Mouse (Mus musculus): Measurements from ENCODE around the gene Cep41. TPM values are rescaled to one million over a fixed set of nuclear protein-coding genes. Genes with fewer than 3 reads are reported as not detected.

Cep41 gene
- polyA plus RNA-seq, 2 experiments: 44.3 to 50.9 TPM

GRCm38 (mm10) chr6:30700182-30700581 is 6.6 kb upstream of the Cep41 start:
- DNase-seq (ENCODE audit: low spot score): peak; percentile 48
- Histone ChIP-seq H3K4me1 (ENCODE audit: control insufficient read depth, insufficient read depth, low read length) (peaks cover 16% of the 10 kb centered on the region), H3K27me3 (ENCODE audit: control insufficient read depth, insufficient read depth, low read length) (no peaks in the 10 kb centered on the region), H3K4me3 (replicated peaks; ENCODE audit: low read length) (no peak overlapping the region), H3K27ac (replicated peaks; ENCODE audit: low read depth, low read length) (peak overlapping the region; percentile 41), H3K36me3 (ENCODE audit: control insufficient read depth, insufficient read depth, low read length) (no peaks in the 10 kb centered on the region), H3K9ac (ENCODE audit: low read depth, low read length, severe bottlenecking) (no peak overlapping the region), H3K4me2 (replicated peaks; ENCODE audit: low read depth, low read length, severe bottlenecking) (no peak overlapping the region), H3K9me3 (ENCODE audit: control insufficient read depth, low read length) (no peaks in the 10 kb centered on the region)
- 37% methylated on average over 6 of the region's 6 CpGs for WGBS
- no peak for TF ChIP-seq POLR2A (IDR thresholded peaks at IDR 0.05; ENCODE audit: borderline replicate concordance, extremely low read depth, insufficient read depth, insufficient read length)
- ATAC-seq (ENCODE audit: low FRiP score, low read depth): no peak

- no peak for TF ChIP-seq POLR2A (IDR thresholded peaks at IDR 0.05; ENCODE audit: borderline replicate concordance, extremely low read depth, insufficient read depth, insufficient read length)
- no peaks in the 10 kb centered on the region for H3K36me3 ChIP-seq (ENCODE audit: control insufficient read depth, insufficient read depth, low read length)
- peaks cover 19% of the 10 kb centered on the region for H3K4me1 ChIP-seq (ENCODE audit: control insufficient read depth, insufficient read depth, low read length)
- no peak overlapping the region for H3K9ac ChIP-seq (ENCODE audit: low read depth, low read length, severe bottlenecking)
- WGBS: 84% methylated on average over 4 of the region's 4 CpGs
- no peak overlapping the region for H3K4me3 ChIP-seq (replicated peaks; ENCODE audit: low read length)
- H3K27me3 ChIP-seq (ENCODE audit: control insufficient read depth, insufficient read depth, low read length): no peaks in the 10 kb centered on the region
- no peak overlapping the region for H3K4me2 ChIP-seq (replicated peaks; ENCODE audit: low read depth, low read length, severe bottlenecking)
- H3K27ac ChIP-seq (replicated peaks; ENCODE audit: low read depth, low read length): peak overlapping the region; percentile 46; the same call in 1 of the 2 replicates
- H3K9me3 ChIP-seq (ENCODE audit: control insufficient read depth, low read length): no peaks in the 10 kb centered on the region
- ATAC-seq (ENCODE audit: low FRiP score, low read depth) (no peak), DNase-seq (ENCODE audit: low spot score) (peak; percentile 70)
Observed at GRCm38 (mm10) chr6:30698036-30698435, 4.5 kb upstream of the Cep41 start.

- 48% methylated on average over 5 of the region's 5 CpGs for WGBS
- DNase-seq (ENCODE audit: low spot score) (no peak), ATAC-seq (ENCODE audit: low FRiP score, low read depth) (no peak)
- H3K27ac ChIP-seq (replicated peaks; ENCODE audit: low read depth, low read length): peak overlapping the region; percentile 46; the same call in 1 of the 2 replicates
- no peak overlapping the region for H3K9ac ChIP-seq (ENCODE audit: low read depth, low read length, severe bottlenecking)
- H3K4me2 ChIP-seq (replicated peaks; ENCODE audit: low read depth, low read length, severe bottlenecking): no peak overlapping the region
- no peaks in the 10 kb centered on the region for H3K27me3 ChIP-seq (ENCODE audit: control insufficient read depth, insufficient read depth, low read length)
- no peaks in the 10 kb centered on the region for H3K36me3 ChIP-seq (ENCODE audit: control insufficient read depth, insufficient read depth, low read length)
- no peak for TF ChIP-seq POLR2A (IDR thresholded peaks at IDR 0.05; ENCODE audit: borderline replicate concordance, extremely low read depth, insufficient read depth, insufficient read length)
- no peak overlapping the region for H3K4me3 ChIP-seq (replicated peaks; ENCODE audit: low read length)
- no peaks in the 10 kb centered on the region for H3K9me3 ChIP-seq (ENCODE audit: control insufficient read depth, low read length)
- peaks cover 24% of the 10 kb centered on the region for H3K4me1 ChIP-seq (ENCODE audit: control insufficient read depth, insufficient read depth, low read length)
Observed at GRCm38 (mm10) chr6:30697464-30697863, 3.9 kb upstream of the Cep41 start.

GRCm38 (mm10) chr6:30695124-30695523 is 1.6 kb upstream of the Cep41 start:
- DNase-seq (ENCODE audit: low spot score) (no peak), ATAC-seq (ENCODE audit: low FRiP score, low read depth) (no peak)
- no peaks in the 10 kb centered on the region for H3K27me3 ChIP-seq (ENCODE audit: control insufficient read depth, insufficient read depth, low read length)
- H3K4me2 ChIP-seq (replicated peaks; ENCODE audit: low read depth, low read length, severe bottlenecking): no peak overlapping the region
- H3K36me3 ChIP-seq (ENCODE audit: control insufficient read depth, insufficient read depth, low read length): no peaks in the 10 kb centered on the region
- H3K4me3 ChIP-seq (replicated peaks; ENCODE audit: low read length): no peak overlapping the region
- H3K4me1 ChIP-seq (ENCODE audit: control insufficient read depth, insufficient read depth, low read length): peaks cover 17% of the 10 kb centered on the region
- H3K9ac ChIP-seq (ENCODE audit: low read depth, low read length, severe bottlenecking): no peak overlapping the region
- 94% methylated on average over 8 of the region's 8 CpGs for WGBS
- H3K27ac ChIP-seq (replicated peaks; ENCODE audit: low read depth, low read length): no peak overlapping the region
- H3K9me3 ChIP-seq (ENCODE audit: control insufficient read depth, low read length): no peaks in the 10 kb centered on the region
- no peak for TF ChIP-seq POLR2A (IDR thresholded peaks at IDR 0.05; ENCODE audit: borderline replicate concordance, extremely low read depth, insufficient read depth, insufficient read length)

- peak overlapping the region; percentile 37 for H3K4me3 ChIP-seq (replicated peaks; ENCODE audit: low read length)
- WGBS: 27% methylated on average over 6 of the region's 6 CpGs
- H3K4me2 ChIP-seq (replicated peaks; ENCODE audit: low read depth, low read length, severe bottlenecking): peak overlapping the region; percentile 61
- H3K9me3 ChIP-seq (ENCODE audit: control insufficient read depth, low read length): no peaks in the 10 kb centered on the region
- no peak for ATAC-seq (ENCODE audit: low FRiP score, low read depth)
- H3K27me3 ChIP-seq (ENCODE audit: control insufficient read depth, insufficient read depth, low read length): no peaks in the 10 kb centered on the region
- no peak overlapping the region; the same call in 1 of the 2 replicates for H3K9ac ChIP-seq (ENCODE audit: low read depth, low read length, severe bottlenecking)
- DNase-seq (ENCODE audit: low spot score): no peak
- no peaks in the 10 kb centered on the region for H3K36me3 ChIP-seq (ENCODE audit: control insufficient read depth, insufficient read depth, low read length)
- H3K27ac ChIP-seq (replicated peaks; ENCODE audit: low read depth, low read length): peak overlapping the region; percentile 87
- no peak for TF ChIP-seq POLR2A (IDR thresholded peaks at IDR 0.05; ENCODE audit: borderline replicate concordance, extremely low read depth, insufficient read depth, insufficient read length)
- peaks cover 13% of the 10 kb centered on the region for H3K4me1 ChIP-seq (ENCODE audit: control insufficient read depth, insufficient read depth, low read length)
Observed at GRCm38 (mm10) chr6:30694209-30694608, 660 bp upstream of the Cep41 start.

GRCm38 (mm10) chr6:30692826-30693225 is 723 bp downstream of the Cep41 start:
- WGBS: 71% methylated on average over 5 of the region's 5 CpGs
- peak overlapping the region; percentile 37 for H3K4me3 ChIP-seq (replicated peaks; ENCODE audit: low read length)
- H3K4me1 ChIP-seq (ENCODE audit: control insufficient read depth, insufficient read depth, low read length): peaks cover 9% of the 10 kb centered on the region
- no peaks in the 10 kb centered on the region for H3K27me3 ChIP-seq (ENCODE audit: control insufficient read depth, insufficient read depth, low read length)
- no peaks in the 10 kb centered on the region for H3K36me3 ChIP-seq (ENCODE audit: control insufficient read depth, insufficient read depth, low read length)
- ATAC-seq (ENCODE audit: low FRiP score, low read depth) (no peak), DNase-seq (ENCODE audit: low spot score) (no peak)
- H3K9me3 ChIP-seq (ENCODE audit: control insufficient read depth, low read length): no peaks in the 10 kb centered on the region
- peak overlapping the region; percentile 61 for H3K4me2 ChIP-seq (replicated peaks; ENCODE audit: low read depth, low read length, severe bottlenecking)
- no peak for TF ChIP-seq POLR2A (IDR thresholded peaks at IDR 0.05; ENCODE audit: borderline replicate concordance, extremely low read depth, insufficient read depth, insufficient read length)
- H3K27ac ChIP-seq (replicated peaks; ENCODE audit: low read depth, low read length): peak overlapping the region; percentile 87
- H3K9ac ChIP-seq (ENCODE audit: low read depth, low read length, severe bottlenecking): peak overlapping the region; percentile 51
